Mouse (Mus musculus) frontal cortex, adult 2 months (tissue): ENCODE measurements around the gene Lrrc2. TPM values are rescaled to one million over a fixed set of nuclear protein-coding genes. Genes with fewer than 3 reads are reported as not detected.

ENCODE experiments used
- DNase-seq, 2 experiments: peaks; one replicate each; pipeline ENCODE4 v3.0.0; 2022; ENCODE audit warnings: low spot score in 1 of 2; ENCODE audit errors: extremely low spot score in 1 of 2
- polyA plus RNA-seq: library from polyadenylated mRNA; depleted of rRNA; stranded (reverse); fragments of >200 nt; gene quantifications from 2 replicates; pipeline ENCODE4 v1.2.3, GENCODE M21; 2012; rRNA removed

The Lrrc2 gene
- 0.97 and 1.0 TPM in 2 replicates for polyA plus RNA-seq

DNA sequence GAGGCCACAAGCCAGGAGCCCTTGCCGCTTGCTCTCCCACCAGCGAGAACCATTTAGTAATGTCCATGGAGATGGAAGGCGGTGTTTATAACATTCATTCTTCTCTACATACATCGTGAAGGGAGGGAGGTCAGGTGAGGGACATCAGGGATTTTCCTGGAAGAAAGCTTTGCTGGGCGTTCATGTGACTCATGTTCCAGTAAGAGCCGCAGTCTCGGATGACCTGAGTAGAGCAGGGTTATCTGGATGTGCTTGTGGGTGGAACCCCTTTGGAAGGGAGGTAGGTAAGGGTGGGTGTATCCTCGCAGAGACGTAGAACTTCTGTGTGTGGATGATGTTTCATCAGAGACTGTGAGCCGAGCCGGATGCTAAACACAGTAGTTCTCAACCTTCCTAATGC is at the start of gene Lrrc2:
Gene Lrrc2 (plus strand): TSS at position 149 of the 400 bp plus-strand sequence.
- no peak for DNase-seq

DNA sequence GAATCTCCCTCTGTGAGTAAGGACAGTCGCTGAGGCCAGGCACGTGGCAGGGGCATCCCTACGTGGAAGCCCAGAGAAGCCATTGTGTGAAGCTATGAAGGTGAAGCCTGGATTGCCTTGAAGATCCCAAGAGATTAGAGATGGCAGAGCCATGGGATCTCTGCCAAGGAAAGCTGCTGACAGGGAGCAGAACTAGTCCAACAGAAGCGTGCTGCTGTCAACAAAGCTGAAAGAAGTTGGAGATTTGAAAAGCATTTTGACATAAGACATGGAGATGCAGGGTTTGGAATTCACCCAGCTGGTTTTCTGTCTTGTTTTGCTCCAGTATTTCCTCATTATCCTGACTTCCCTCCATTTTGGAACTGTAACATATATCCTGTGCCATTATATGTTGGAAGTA is 49.1 kb upstream of the Lrrc2 start:
- no peak for DNase-seq

DNA sequence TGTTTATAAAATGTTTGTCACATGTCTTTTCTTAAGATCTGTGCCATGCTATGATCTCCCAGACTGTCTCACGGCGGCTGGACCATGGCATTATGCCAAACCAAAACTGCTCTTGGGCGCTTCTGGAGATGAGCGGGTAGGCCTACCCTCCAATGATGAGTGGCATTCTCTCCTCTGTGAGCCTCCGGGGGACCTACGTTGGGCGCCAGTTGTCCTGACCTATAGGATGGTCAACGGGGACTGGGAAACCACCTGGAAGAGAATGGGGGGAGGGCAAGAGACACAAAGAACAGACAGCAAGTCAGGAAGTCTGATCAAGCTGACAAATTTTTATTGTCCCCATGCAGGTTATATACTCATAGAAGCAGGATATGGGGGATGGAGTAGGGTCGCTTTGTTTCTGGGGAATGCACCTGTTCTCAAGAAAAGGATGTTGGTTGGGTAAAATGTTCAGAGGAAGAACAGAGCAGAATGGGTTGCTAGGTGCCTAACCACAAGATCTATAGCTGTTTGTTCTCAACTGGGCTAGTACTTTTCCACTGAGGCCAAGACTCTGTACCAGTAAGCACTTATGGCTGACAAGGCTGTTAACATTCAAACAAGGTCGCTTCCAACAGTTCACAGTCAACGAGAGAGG is 44.0 kb upstream of the Lrrc2 start:
- no peak for DNase-seq

DNA sequence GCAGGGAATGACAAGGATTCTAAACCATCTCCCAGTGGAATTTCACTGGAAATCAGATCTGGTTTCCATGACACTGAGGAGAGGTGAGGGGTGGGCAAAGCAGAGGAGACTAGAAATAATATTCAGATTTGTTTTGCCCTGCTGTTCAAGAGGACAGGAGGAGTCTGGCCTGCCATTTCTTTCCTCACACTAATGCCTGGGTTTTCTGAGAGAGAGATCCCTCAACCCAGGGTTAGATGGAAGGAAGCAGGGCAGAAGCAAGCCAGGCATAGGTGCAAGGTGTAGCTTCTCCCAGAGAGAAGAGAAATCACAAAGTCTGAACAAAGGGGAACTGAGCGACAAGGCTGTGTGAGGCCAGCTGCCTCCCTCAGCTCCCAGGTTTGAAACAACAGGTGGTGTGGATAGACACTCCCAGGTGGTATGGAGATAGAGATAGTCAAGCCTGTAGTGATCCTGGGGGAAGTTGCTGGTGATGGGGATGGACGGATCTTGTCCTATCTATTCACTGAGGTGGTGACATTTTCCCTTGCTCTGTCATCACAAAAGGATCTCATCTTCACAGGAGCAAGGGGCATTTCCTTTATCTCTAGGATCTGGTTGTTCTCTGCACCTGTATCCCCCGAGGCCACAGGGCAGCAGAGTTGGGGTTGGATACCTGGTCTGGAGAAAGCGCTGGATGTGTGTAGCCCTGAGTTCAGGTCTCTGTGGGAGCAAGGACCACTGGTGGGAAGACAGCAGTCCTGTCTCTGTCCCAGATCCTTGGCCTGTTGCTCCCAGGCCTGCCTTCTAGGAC is 43.3 kb upstream of the Lrrc2 start:
- no peak for DNase-seq

DNA sequence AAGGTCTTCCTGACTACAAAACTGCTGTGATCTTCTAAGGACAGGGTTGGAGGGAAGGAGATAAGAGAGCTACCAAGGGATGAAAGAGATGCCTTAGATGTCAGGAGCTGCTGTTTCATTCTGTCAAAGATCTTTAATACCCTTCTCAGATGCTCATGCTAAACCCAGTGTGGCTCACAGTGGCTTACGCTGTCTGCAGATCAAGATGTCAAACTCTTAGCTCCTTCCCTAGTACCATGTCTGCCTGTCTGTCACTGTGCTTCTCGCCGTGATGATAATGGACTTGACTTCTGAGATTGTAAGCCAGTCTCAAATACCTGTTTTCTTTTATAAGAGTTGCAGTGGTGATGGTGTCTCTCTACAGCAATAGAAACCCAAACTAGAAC is 42.7 kb upstream of the Lrrc2 start:
- no peak for DNase-seq

DNA sequence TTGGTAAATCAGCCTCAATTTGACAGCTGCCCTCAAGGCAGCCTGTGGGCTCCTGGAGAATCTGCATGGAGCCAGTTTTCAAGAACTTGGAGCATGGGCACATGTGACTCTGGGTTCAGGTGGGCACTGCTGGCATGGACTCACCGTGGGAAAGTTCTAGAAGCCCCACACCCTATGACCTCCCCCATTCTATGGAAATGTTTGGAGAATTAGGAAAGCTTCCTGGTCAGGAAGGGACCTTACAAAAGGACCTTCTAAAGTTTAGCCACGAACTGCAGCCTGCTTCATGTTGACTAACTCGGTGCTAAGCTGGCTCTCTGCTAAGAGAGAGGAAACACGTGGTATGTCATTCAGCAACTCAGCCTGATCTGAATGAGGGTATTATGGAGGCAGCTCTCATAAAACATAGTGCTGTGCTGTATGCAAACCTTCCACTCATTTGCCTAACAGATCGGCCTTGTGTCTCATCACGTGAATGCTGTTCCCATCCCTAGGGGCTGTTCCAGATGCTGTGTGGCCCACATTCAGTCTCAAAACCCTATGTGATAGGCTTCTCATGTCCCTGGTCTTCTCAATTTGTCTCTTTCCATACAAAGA is 41.9 kb upstream of the Lrrc2 start:
- no peak for DNase-seq

DNA sequence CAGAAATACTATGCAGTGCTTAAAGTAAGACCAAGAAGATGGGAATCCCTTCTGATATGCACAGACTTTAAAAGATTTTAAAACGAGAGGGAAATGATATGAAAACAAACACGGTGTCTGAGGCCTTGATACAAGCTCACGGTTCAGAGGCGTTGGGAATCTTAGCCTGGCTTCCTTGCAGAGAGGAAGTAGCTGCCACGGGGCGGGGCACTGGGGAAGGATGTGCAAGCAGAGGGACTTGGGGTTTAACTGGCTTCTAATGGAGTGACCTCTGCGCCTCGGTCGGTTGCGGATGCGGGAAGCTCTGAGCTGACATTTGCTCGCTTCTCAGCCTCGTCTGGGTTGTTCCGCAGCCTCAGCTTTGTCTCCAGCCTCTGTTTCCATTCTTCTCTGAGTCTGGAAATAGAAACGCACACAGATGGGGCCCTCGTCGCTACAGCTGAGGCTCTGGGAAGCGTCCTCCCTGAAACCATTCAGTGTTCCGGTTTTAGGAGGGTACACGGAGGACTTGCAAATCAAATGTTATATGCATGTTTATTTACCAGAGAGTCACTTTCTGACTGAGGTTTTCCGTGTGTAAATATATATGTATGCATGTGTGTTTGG is 36.6 kb upstream of the Lrrc2 start:
- peak in 1 of 2 experiments; percentile 4 for DNase-seq

DNA sequence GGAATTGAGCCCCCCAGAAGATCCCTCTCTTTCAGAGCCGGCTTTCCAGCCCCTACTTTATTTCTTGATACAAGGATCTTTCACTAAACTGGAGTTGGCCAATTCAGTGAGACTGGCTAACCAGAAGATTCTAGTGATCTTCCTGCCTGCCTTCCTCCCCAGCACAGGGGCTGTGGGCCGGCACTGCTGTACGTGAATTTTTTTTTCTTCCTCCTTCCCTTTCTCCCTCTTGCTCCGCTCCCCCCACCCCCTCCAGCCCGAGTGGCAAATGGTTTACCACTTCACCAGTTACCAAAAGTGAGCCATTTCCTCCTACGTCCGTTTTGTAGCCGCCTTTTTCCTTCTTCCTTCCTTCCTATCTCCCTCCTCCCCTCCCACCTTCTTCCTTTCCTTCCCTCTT is 35.9 kb upstream of the Lrrc2 start:
- no peak for DNase-seq

DNA sequence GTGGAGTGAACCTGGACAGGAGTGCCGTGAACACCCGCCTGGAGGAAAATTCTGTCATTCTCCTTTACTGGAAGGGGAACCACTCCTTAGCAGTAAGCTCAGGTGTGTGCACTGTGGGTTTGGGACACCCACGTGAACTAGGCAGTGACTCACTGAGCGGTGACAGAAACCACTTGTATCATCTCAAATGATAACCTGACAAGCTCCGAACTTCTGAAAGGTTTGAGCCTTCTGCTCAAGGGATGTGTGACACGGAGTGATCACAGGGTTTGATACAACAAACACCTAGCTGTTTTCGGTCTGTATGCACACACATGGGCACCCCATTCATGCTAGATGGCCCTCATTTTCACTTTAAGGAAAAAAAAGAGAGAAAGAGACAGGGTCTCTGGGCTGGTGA is 34.6 kb upstream of the Lrrc2 start, which contains the start of gene Fam240a:
Gene Fam240a (minus strand): TSS at position 76 of the 400 bp plus-strand sequence.
- no peak for DNase-seq

DNA sequence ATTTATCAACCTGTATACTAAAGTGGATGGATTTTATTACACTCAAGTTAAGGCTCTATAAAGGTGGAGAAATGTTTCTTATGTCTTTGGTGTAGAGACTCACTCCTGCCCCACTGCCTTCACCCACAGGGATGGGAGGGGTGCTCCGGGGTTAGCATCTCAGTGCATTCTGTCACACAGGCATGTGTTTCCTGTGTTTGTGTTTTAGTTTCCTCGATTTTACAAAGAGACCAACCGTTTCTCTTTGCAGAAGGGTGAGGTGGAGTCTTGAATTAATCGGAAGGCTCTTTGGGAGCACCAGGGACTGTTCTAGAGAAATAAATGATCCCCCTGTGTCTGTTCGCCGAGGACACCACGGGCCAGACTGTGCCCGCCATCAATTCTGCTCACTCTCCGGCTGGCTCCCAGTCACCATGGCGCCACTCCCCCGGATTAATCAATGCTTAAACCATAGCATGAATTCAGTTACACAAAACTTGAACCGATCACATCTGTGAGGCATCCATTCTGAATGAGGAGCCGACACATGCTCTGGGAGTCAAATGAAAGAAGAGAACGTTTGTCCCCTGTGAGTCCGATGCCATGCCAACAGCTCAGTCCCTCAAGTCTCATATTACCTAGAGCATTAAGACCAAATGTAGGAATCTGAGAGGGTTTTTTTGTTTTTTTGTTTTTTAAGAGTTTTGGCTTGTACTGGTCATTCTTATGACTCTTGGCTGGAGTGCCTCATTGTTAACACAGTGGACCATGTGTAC is 30.5 kb upstream of the Lrrc2 start:
- no peak for DNase-seq

DNA sequence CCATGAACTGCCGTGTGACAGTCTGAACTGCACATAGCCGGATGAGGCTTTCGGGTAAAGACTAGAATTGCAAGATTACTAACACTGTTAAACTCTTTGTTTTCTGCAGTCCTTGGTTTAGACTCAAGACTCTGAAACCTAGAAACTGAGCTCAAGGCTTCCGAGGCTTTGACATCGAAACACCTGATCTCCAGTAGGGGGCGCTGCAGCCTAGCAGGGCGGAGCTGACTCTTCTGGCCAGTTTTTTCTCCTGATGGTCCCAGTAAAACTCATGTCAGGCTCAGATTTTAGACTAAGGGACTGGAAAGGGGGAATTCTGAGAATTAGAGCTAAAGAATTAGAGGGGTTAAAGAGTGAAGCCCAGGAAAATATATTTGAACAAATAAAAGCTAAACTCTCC is 28.6 kb upstream of the Lrrc2 start:
- DNase-seq = peak in 1 of 2 experiments; percentile 84

DNA sequence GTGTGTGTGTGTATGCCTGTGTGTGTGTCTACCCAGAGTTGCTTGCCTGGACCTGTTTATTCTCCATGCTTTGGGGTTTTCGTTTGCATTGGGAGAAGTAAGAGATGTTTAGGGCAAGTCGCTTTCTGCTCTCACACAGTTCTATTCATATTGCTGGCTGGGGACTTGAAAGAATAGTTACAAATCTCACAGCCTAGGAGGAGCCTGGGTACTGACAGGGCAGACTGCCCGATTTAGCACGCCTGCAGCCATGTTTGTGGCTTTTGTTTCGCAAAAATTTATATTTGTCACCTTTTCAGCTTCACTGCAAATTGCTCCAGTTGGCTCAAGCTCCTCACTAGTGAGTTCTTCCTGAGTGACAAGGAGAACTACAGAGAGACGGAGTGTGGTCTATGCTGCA is 19.8 kb upstream of the Lrrc2 start:
- DNase-seq = no peak

DNA sequence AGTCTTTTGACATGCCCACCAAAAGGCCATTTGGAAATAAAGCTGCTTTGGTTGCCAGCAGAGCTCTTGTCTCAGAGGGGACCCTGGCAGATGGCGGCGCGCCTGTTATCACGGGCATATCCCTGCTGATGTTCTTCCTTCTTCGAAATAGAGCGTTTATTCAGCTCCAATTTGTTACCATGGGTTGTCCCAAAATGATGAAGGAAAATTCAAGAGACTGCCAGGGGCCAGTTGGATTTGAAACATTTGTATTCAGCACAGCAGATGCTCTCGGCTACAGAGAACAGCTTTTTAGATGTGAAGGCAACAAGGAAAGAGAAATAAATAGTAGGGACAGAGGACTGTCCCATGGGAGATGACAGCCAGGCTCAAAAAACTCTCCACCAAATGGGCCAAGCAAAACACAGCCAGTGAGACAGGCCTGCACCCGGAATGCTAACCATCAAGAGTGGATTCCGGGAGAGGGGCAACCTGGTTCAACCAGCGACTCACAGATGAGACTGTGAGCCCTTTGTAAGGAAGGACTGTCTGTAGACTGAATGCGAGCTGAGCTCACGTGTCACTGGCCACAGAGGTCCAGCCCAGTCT is 17.4 kb upstream of the Lrrc2 start:
- DNase-seq = peak; percentile 28 to 42

DNA sequence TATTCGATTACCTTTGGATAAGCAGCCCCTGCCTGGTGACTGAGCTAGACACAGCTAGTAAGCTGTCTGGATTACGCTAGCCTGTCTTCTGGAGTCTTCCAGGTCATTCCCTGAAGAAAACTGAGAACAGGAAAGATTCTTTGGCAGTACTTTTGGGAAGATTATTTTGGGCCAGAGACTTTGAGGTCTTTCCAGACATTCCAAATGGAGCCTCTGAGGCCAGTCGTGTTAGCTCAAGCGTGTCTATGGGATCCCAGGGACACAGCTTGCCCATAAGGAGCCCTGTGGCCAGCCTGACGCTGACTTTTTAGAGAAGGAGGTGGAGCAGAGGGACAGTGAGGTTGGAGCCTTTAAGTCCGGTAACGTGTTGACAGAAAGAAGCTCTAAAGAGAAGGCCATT is 15.4 kb upstream of the Lrrc2 start:
- DNase-seq = no peak

DNA sequence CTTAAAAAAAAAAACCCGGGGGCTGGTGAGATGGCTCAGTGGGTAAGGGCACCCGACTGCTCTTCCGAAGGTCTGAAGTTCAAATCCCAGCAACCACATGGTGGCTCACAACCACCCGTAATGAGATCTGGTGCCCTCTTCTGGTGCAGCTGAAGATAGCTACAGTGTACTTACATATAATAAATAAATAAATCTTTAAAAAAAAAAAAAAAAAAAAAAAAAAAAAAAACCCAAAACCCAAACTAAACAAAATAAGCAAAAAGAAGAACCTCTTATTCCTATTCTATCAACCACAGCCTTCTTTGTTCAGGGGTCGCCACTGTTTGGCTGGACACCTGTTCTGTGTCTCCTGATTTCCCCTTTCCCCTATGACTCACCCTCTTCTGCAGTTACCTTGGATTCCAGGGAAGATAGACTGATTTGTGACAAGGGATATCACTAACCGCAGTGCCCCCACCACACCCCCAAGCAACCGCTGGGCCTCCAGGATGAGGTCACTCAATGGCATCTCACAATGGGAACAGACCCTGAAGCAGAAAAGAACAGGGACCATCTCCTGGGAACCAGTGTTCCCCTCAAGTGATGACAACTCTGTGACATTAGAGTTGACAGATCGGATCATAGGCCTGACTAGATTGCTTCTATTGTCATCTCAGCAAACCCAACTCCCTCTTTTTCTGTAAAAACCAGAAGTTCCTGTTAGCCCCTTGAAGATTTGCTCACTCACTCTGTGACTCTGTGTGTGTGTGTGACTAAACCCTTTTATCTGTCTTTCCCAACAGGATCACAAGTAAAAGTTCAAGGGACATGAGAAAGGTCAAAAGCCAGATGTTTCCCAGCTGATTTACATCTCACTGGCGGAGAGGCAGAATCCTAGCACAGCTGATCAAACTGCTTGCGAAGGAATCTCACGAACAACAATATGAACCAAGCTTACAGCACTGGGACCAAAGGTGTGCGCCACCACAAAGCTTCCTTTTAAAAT is 13.5 kb upstream of the Lrrc2 start:
- DNase-seq = no peak

DNA sequence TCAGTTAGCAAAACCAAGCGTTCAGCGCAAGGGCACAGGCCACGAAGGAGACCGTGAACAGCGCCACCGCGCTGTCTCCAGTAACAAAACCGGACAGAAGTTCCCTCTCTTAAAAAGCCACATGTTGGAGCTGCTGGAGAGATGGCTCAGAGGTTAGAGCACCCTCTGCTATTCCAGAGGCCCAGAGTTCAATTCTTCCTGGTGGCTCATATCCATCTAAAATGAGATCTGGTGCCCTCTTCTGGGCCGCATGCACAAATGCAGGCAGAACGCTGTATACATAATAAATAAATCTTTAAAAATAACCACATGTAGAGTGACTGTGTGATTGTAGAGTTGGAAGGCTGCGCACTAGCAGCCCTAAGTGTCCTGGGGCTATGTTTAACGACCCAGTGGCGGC is 7.1 kb upstream of the Lrrc2 start:
- DNase-seq = no peak

DNA sequence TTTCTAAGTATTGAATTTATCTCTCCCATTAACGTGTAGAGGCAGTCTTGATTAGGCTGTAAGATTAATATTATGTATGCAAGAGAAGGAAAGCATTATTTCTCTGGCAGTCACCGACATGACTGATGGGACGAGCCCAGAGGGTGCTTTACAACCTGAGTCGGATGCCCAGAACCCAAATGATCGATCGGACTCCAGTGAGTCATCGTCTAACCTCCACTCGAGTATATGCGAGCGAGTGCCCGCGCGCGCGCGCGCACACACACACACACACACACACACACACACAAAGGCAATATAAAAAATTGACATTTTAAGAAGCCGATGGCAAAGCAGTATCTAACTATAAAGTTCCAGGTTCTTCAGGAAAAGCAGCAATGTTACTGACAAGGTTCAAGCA is 6.0 kb upstream of the Lrrc2 start:
- DNase-seq = no peak

DNA sequence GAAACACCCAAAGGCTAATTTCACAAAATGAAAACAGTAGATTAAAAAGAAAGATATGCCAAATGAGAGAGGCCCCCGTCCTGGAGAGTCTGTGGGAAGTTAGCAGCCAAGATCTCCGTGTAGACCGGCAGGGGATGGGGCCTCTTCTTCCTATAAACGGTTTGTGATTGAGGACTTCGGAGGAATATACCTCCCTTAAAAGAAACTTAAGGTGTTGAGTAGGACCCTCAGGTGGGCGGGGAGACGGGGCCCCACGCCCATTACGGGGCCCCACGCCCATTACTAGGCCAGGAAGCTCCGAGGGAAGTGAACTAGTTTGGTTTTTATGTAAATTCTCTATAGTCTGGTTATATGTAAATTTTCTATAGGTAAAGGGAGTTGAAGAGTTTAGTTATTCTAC is 5.4 kb upstream of the Lrrc2 start, which contains the start of gene Tdgf1:
Gene Tdgf1 (minus strand): TSS at position 233 of the 400 bp plus-strand sequence.
- DNase-seq = no peak

DNA sequence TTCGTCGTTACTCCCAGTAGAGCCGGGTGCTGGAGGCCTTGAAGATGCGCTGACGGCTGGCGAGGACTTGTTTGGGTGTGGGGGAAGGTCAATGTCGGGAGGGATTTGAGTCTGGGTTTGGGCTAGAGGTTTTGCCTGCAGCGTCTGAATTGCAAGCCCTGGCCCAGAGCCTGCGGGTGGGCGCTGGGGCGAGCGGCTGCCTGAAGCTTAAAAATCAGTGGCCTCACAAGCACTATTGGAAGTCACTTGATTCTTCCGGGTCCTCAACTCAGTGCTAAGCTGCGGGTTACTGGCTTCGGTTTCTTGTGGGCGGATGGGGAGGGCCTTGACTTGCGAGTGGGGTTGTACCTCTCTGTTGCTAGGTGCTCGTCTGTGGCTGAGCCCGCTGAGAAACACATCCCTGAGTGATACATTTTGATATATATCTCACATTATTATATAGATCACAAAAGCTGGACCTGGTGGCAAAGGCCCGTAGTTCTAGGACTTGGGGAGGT is 4.7 kb upstream of the Lrrc2 start:
- DNase-seq = no peak
